Comparison of ENCODE assay signal across 10 mouse cellular contexts in the genomic region with DNA sequence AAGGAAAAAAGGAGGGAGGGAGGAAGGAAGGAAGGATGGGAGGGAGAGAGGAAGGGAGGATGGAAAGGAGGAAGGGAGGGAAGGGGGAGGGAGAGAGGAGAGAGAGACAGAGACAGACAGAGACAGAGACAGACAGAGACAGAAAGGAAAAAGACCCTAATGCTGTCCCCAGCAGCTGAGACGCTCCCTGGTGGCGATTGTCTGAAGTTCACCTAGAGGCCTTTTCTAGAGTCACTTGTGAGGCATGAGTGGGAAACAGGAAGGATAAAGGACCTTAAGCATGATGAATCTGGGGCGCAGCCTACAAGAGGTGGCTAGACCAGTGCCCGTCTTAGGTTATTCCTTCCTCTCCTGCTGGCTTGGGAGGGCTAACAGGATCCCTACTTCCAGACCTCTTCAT.
DNase-seq lines count a peak whose midpoint lies in the region; TF ChIP-seq lines count a peak whose summit lies in the region.
"Had no signal": no experiment of that assay in that cellular context is flagged by ENCODE, and none has a peak within 500 bp of the region (broad histone marks: within the 10 kb centered on the region; RNA-seq: fewer than 3 reads in every experiment).

No protein-coding gene starts in this region.

- no peaks in the 10 kb centered on the region for H3K27me3 ChIP-seq in kidney, adult 2 months (replicated peaks; ENCODE audit: control insufficient read depth, insufficient read depth, low read length)
- H3K27me3 ChIP-seq in testis, adult 2 months (ENCODE audit: control insufficient read depth, insufficient read depth, low read length), result no peaks in the 10 kb centered on the region
- H3K27me3 ChIP-seq: limb, embryonic 12.5 days; neural tube, embryonic 12.5 days had no signal

- H3K4me1 ChIP-seq in kidney, adult 2 months (ENCODE audit: control insufficient read depth, insufficient read depth, low read length), result no peaks in the 10 kb centered on the region
- H3K4me1 ChIP-seq in testis, adult 2 months (ENCODE audit: control insufficient read depth, insufficient read depth, low read length), result no peaks in the 10 kb centered on the region

- peak; percentile 22 for DNase-seq in adrenal gland, postnatal 14 days
- no peak for DNase-seq in adrenal gland, postnatal 4 days (ENCODE audit: low spot score in 2 of 2)
- no peak for DNase-seq in kidney, adult 2 months
- DNase-seq in kidney, postnatal 14 days, result no peak
- DNase-seq in testis, postnatal 14 days (ENCODE audit: low spot score), result no peak
- peak; percentile 34 for DNase-seq in right cerebral cortex, postnatal 4 days
- DNase-seq in MN1 (ENCODE audit: low spot score), result no peak

- H3K4me3 ChIP-seq in kidney, adult 2 months (ENCODE audit: insufficient read depth, low read depth, low read length), result no peak overlapping the region
- no peak overlapping the region for H3K4me3 ChIP-seq in testis, adult 2 months (ENCODE audit: control insufficient read depth, low read depth, low read length)
- H3K4me3 ChIP-seq: limb, embryonic 12.5 days; neural tube, embryonic 12.5 days had no signal

- TF ChIP-seq POLR2A in kidney, adult 2 months (IDR thresholded peaks at IDR 0.05; ENCODE audit: low read depth, low read length), result no peak
- TF ChIP-seq POLR2A in testis, adult 2 months (IDR thresholded peaks at IDR 0.05; ENCODE audit: control insufficient read depth, low read depth, low read length), result no peak

- WGBS in kidney, adult 2 months, result 61% methylated on average over 4 of the region's 4 CpGs

- H3K27ac ChIP-seq in kidney, adult 2 months (ENCODE audit: insufficient read depth, low read depth, low read length), result no peak overlapping the region
- H3K27ac ChIP-seq in testis, adult 2 months (ENCODE audit: control insufficient read depth, insufficient read depth, low read depth, low read length), result no peak overlapping the region
- H3K27ac ChIP-seq: limb, embryonic 12.5 days; neural tube, embryonic 12.5 days had no signal

- TF ChIP-seq CTCF in kidney, adult 2 months (conservative IDR thresholded peaks at IDR 0.05; ENCODE audit: insufficient read depth, insufficient read length, low read depth, low read length), result peak; percentile 26; the same call in 1 of the 2 replicates
- TF ChIP-seq CTCF in testis, adult 2 months (IDR thresholded peaks at IDR 0.05; ENCODE audit: control insufficient read depth, insufficient read depth, insufficient replicate concordance, low read depth, low read length), result peak; percentile 7; the same call in 1 of the 2 replicates

- no peaks in the 10 kb centered on the region for H3K36me3 ChIP-seq in kidney, adult 2 months (ENCODE audit: control insufficient read depth, insufficient read depth, low read length)
- H3K36me3 ChIP-seq in testis, adult 2 months (ENCODE audit: control insufficient read depth, insufficient read depth, low read length), result no peaks in the 10 kb centered on the region
- H3K36me3 ChIP-seq: limb, embryonic 12.5 days; neural tube, embryonic 12.5 days had no signal

Comparison
In these comparisons a context has a peak if more than half of its experiments do, and no peak if none do; other contexts are left out.
1. DNase-seq: peak in adrenal gland, postnatal 14 days (single experiment) and right cerebral cortex, postnatal 4 days (single experiment); none in adrenal gland, postnatal 4 days (0 of 2), kidney, adult 2 months (single experiment), kidney, postnatal 14 days (single experiment), testis, postnatal 14 days (single experiment) and MN1 (single experiment).